Mouse (Mus musculus): ENCODE measurements around the gene Supt20. TPM values are rescaled to one million over a fixed set of nuclear protein-coding genes. Genes with fewer than 3 reads are reported as not detected.

Supt20 gene
- polyA plus RNA-seq, 1 experiment from 2014 or later, result 114 TPM

DNA sequence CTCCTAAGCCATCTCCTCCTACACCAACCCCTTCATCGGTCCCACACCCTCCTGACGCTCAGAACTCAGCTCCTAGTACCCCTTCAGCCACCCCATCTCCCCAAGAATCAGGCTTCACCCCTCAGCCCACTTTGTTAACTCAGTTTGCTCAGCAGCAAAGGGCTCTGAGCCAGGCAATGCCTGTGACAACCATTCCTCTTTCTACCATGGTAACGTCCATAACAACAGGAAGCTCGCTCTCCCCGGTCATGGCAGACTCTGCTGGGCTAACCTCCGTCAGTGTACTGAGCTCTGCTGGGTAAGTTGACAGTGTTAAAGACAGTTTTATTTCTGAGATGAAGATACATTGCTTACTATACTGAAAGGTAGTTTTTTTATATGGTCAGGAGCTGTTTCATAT is 24.7 kb downstream of the Supt20 start:
- no peaks in the 10 kb centered on the region for H3K9me3 ChIP-seq (ENCODE audit: control insufficient read depth, low read length)
- 85% methylated on average over 6 of the region's 6 CpGs for WGBS
- H3K36me3 ChIP-seq (ENCODE audit: control insufficient read depth, insufficient read depth, low read length), result peaks cover 16% of the 10 kb centered on the region
- H3K9ac ChIP-seq (ENCODE audit: low read length), result no peak overlapping the region
- no peaks in the 10 kb centered on the region for H3K27me3 ChIP-seq (ENCODE audit: control insufficient read depth, insufficient read depth, low read length)
- no peak overlapping the region for H3K4me2 ChIP-seq (ENCODE audit: low read depth)
- no peak overlapping the region for H3K4me3 ChIP-seq (ENCODE audit: low read depth, low read length)
- DNase-seq (ENCODE audit: low spot score), result no peak
- no peaks in the 10 kb centered on the region for H3K4me1 ChIP-seq (ENCODE audit: control insufficient read depth, insufficient read depth, low read length)
- no peak for ATAC-seq (ENCODE audit: insufficient read depth, low FRiP score, low TSS enrichment)
- H3K27ac ChIP-seq (ENCODE audit: low read depth, low read length), result no peak overlapping the region

DNA sequence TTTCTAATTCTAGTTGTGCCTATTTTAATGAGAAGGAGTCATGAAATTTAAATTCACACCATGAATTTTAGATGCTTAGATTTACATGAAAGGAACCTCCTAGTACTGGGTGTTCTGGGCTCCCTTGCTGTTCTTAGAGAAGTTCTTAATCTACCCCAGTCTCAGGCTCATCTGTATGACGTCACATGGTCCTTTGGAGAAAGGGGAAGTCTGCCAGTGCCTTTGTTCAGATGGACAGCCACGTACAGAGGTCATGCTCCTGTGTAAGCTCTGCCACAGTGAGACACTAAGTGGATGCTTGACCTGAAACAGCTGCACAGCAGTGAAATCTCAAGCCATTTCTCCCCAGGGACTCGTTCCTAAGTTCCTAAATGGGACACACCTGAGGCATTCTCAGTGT is 26.3 kb downstream of the Supt20 start:
- H3K4me2 ChIP-seq (ENCODE audit: low read depth), result no peak overlapping the region
- DNase-seq (ENCODE audit: low spot score) (no peak), ATAC-seq (ENCODE audit: insufficient read depth, low FRiP score, low TSS enrichment) (no peak)
- 59% methylated on average over 3 of the region's 3 CpGs for WGBS
- H3K4me1 ChIP-seq (ENCODE audit: control insufficient read depth, insufficient read depth, low read length), result no peaks in the 10 kb centered on the region
- H3K27me3 ChIP-seq (ENCODE audit: control insufficient read depth, insufficient read depth, low read length), result no peaks in the 10 kb centered on the region
- peaks cover 12% of the 10 kb centered on the region for H3K36me3 ChIP-seq (ENCODE audit: control insufficient read depth, insufficient read depth, low read length)
- H3K9me3 ChIP-seq (ENCODE audit: control insufficient read depth, low read length), result no peaks in the 10 kb centered on the region
- no peak overlapping the region for H3K9ac ChIP-seq (ENCODE audit: low read length)
- H3K4me3 ChIP-seq (ENCODE audit: low read depth, low read length), result no peak overlapping the region
- no peak overlapping the region for H3K27ac ChIP-seq (ENCODE audit: low read depth, low read length)

GRCm38 (mm10) chr3:54723741-54724500 is 31.3 kb downstream of the Supt20 start:
- Histone ChIP-seq H3K9ac (ENCODE audit: low read length) (no peak overlapping the region), H3K27ac (ENCODE audit: low read depth, low read length) (no peak overlapping the region), H3K9me3 (ENCODE audit: control insufficient read depth, low read length) (no peaks in the 10 kb centered on the region), H3K4me2 (ENCODE audit: low read depth) (no peak overlapping the region), H3K27me3 (ENCODE audit: control insufficient read depth, insufficient read depth, low read length) (no peaks in the 10 kb centered on the region), H3K4me3 (ENCODE audit: low read depth, low read length) (no peak overlapping the region), H3K36me3 (ENCODE audit: control insufficient read depth, insufficient read depth, low read length) (peaks cover 2% of the 10 kb centered on the region), H3K4me1 (ENCODE audit: control insufficient read depth, insufficient read depth, low read length) (no peaks in the 10 kb centered on the region)
- ATAC-seq (ENCODE audit: insufficient read depth, low FRiP score, low TSS enrichment) (no peak), DNase-seq (ENCODE audit: low spot score) (no peak)
- whole genome bisulfite sequencing, result 85% methylated on average over 10 of the region's 10 CpGs

GRCm38 (mm10) chr3:54725344-54725743 is 32.7 kb downstream of the Supt20 start:
- Histone ChIP-seq H3K36me3 (ENCODE audit: control insufficient read depth, insufficient read depth, low read length) (peaks cover 8% of the 10 kb centered on the region), H3K27ac (ENCODE audit: low read depth, low read length) (no peak overlapping the region), H3K4me3 (ENCODE audit: low read depth, low read length) (no peak overlapping the region), H3K4me2 (ENCODE audit: low read depth) (no peak overlapping the region), H3K27me3 (ENCODE audit: control insufficient read depth, insufficient read depth, low read length) (no peaks in the 10 kb centered on the region), H3K9me3 (ENCODE audit: control insufficient read depth, low read length) (no peaks in the 10 kb centered on the region), H3K9ac (ENCODE audit: low read length) (no peak overlapping the region), H3K4me1 (ENCODE audit: control insufficient read depth, insufficient read depth, low read length) (no peaks in the 10 kb centered on the region)
- ATAC-seq (ENCODE audit: insufficient read depth, low FRiP score, low TSS enrichment), result no peak
- no peak for DNase-seq (ENCODE audit: low spot score)
- 94% methylated on average over 2 of the region's 2 CpGs for WGBS

- H3K9ac ChIP-seq (ENCODE audit: low read length), result no peak overlapping the region
- peaks cover 11% of the 10 kb centered on the region for H3K36me3 ChIP-seq (ENCODE audit: control insufficient read depth, insufficient read depth, low read length)
- DNase-seq (ENCODE audit: low spot score), result no peak
- no peak overlapping the region for H3K27ac ChIP-seq (ENCODE audit: low read depth, low read length)
- H3K9me3 ChIP-seq (ENCODE audit: control insufficient read depth, low read length), result no peaks in the 10 kb centered on the region
- H3K4me3 ChIP-seq (ENCODE audit: low read depth, low read length), result no peak overlapping the region
- no peaks in the 10 kb centered on the region for H3K4me1 ChIP-seq (ENCODE audit: control insufficient read depth, insufficient read depth, low read length)
- ATAC-seq (ENCODE audit: insufficient read depth, low FRiP score, low TSS enrichment), result no peak
- H3K27me3 ChIP-seq (ENCODE audit: control insufficient read depth, insufficient read depth, low read length), result no peaks in the 10 kb centered on the region
- no peak overlapping the region for H3K4me2 ChIP-seq (ENCODE audit: low read depth)
- WGBS, result 94% methylated on average over 2 of the region's 2 CpGs
These were observed 35.0 kb downstream of the Supt20 start for GRCm38 (mm10) chr3:54727588-54727987.

DNA sequence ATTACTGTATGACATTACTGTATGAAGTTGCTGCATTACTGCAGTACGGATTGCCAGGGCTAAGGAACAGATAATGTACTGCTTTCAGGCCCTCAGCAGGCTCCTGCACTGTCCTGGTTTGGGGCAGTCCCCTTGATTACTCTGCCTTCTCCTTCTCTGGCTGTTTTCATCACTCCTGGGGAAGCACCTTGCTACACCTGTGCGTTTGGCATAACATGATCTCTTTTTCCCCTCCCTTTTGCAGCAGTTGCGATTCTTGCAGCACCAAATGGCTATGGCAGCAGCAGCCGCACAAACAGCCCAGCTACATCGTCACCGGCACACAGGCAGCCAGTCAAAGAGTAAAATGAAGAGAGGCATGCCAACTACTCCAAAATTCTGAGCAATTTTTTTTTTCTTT is 35.5 kb downstream of the Supt20 start:
- H3K9ac ChIP-seq (ENCODE audit: low read length), result no peak overlapping the region
- no peaks in the 10 kb centered on the region for H3K9me3 ChIP-seq (ENCODE audit: control insufficient read depth, low read length)
- H3K36me3 ChIP-seq (ENCODE audit: control insufficient read depth, insufficient read depth, low read length), result peaks cover 11% of the 10 kb centered on the region

DNA sequence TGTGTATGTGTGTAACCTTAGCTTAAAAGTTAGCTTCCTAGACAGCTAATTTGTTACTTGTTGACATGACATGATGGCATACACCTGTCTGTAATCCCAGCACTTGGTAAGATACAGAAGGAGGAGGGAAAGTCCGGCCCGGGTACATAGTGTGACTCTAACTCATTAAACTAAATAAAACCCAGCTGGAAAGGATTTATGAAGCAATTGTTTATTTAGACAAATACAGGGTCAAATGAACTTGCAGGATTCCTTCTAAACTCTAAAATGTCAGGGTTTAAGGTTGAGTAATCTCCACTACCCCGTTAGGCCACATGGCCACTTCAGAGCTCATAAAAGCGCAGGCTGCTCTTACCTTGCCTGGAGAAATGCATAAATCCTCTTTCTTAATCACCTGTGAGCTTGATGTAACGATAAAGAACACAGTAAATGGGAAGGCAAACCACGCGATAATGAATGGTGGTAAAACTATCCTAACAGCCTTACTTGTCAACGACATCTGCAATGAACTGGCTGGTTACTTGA is 39.1 kb downstream of the Supt20 start:
- Histone ChIP-seq H3K27ac (ENCODE audit: low read depth, low read length) (no peak overlapping the region), H3K4me3 (ENCODE audit: low read depth, low read length) (no peak overlapping the region), H3K9ac (ENCODE audit: low read length) (no peak overlapping the region), H3K4me1 (ENCODE audit: control insufficient read depth, insufficient read depth, low read length) (peaks cover 5% of the 10 kb centered on the region; the same call in 1 of the 2 replicates), H3K36me3 (ENCODE audit: control insufficient read depth, insufficient read depth, low read length) (peaks cover 11% of the 10 kb centered on the region), H3K9me3 (ENCODE audit: control insufficient read depth, low read length) (no peaks in the 10 kb centered on the region), H3K27me3 (ENCODE audit: control insufficient read depth, insufficient read depth, low read length) (no peaks in the 10 kb centered on the region), H3K4me2 (ENCODE audit: low read depth) (no peak overlapping the region)
- 81% methylated on average over 8 of the region's 8 CpGs for WGBS
- ATAC-seq (ENCODE audit: insufficient read depth, low FRiP score, low TSS enrichment), result no peak
- no peak for DNase-seq (ENCODE audit: low spot score)

More for the DNA sequence above, 35.5 kb downstream of the Supt20 start:
- ATAC-seq (ENCODE audit: insufficient read depth, low FRiP score, low TSS enrichment) (no peak), DNase-seq (ENCODE audit: low spot score) (no peak)
- no peaks in the 10 kb centered on the region for H3K4me1 ChIP-seq (ENCODE audit: control insufficient read depth, insufficient read depth, low read length)
- 91% methylated on average over 6 of the region's 6 CpGs for WGBS
- no peak overlapping the region for H3K27ac ChIP-seq (ENCODE audit: low read depth, low read length)
- H3K27me3 ChIP-seq (ENCODE audit: control insufficient read depth, insufficient read depth, low read length), result no peaks in the 10 kb centered on the region
- H3K4me3 ChIP-seq (ENCODE audit: low read depth, low read length), result no peak overlapping the region
- no peak overlapping the region for H3K4me2 ChIP-seq (ENCODE audit: low read depth)

DNA sequence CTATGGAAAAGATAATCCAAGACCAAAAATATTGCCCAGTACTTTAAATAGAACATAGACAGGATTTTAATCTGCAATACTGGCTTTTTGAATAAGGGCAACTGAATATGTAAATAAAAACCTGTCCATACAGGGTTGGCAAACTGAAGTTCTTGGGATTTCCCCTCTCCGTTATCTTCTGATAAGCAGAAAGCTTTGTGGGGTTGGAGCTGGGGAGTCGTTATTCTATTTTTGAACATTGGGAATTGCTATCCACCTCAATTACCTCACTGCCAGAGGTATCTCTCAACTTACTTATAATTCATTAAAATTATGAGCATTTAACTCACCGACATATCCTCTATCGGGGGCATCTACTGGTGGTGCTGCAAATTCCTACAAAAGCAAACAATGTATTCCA is 39.8 kb downstream of the Supt20 start:
- Histone ChIP-seq H3K9me3 (ENCODE audit: control insufficient read depth, low read length) (no peaks in the 10 kb centered on the region), H3K4me1 (ENCODE audit: control insufficient read depth, insufficient read depth, low read length) (peaks cover 5% of the 10 kb centered on the region; the same call in 1 of the 2 replicates), H3K9ac (ENCODE audit: low read length) (no peak overlapping the region), H3K27me3 (ENCODE audit: control insufficient read depth, insufficient read depth, low read length) (no peaks in the 10 kb centered on the region), H3K36me3 (ENCODE audit: control insufficient read depth, insufficient read depth, low read length) (peaks cover 11% of the 10 kb centered on the region), H3K4me3 (ENCODE audit: low read depth, low read length) (no peak overlapping the region), H3K27ac (ENCODE audit: low read depth, low read length) (no peak overlapping the region), H3K4me2 (ENCODE audit: low read depth) (no peak overlapping the region)
- 92% methylated on average over 4 of the region's 4 CpGs for WGBS
- ATAC-seq (ENCODE audit: insufficient read depth, low FRiP score, low TSS enrichment), result no peak
- no peak for DNase-seq (ENCODE audit: low spot score)

Measured in neural tube, embryonic 11.5 days (tissue).